Mouse (Mus musculus): ENCODE measurements at regions not wholly inside any gene's neighbourhood (a gene's known extent, or its start where the extent isn't known, plus 50 kb on each side); places are given as distances from the start of the nearest gene placed in this dataset.

- H3K9me3 ChIP-seq (replicated peaks), result no peaks in the 10 kb centered on the region
- WGBS, result 16% methylated on average over 18 of the region's 18 CpGs
- H3K4me3 ChIP-seq, result peak overlapping the region; percentile 44
- H3K4me1 ChIP-seq, result peaks cover 38% of the 10 kb centered on the region
- H3K36me3 ChIP-seq, result no peaks in the 10 kb centered on the region
- DNase-seq (ENCODE audit: low spot score), result peak; percentile 57
- H3K27me3 ChIP-seq (ENCODE audit: low read depth, poor library complexity, severe bottlenecking), result peaks cover 13% of the 10 kb centered on the region; the same call in 1 of the 2 replicates
- peak overlapping the region; percentile 74 for H3K27ac ChIP-seq
These were observed 291.3 kb downstream of the Hlx start for GRCm38 (mm10) chr1:184441005-184441557.

DNA sequence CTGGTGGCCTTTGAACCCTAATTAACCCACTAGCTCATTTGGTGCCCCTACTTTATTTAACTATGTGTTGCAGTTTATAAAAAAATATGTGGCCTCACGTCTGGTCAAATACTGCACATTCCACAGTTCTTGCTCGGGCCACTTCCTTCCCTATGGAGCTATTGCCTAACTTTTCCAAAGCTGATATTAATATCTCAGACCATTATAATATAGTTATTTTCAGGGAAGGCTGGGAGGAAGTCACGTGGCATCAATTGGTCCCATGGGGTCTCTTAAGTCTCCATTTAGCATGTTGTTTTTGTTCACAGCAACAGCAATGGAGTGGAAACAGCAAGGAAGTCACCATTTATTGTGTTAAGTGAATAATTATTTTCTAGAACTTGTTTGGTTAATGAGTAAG, 292.9 kb downstream of the Hlx start:
- Histone ChIP-seq H3K27ac (no peak overlapping the region), H3K36me3 (no peaks in the 10 kb centered on the region), H3K9me3 (replicated peaks) (no peaks in the 10 kb centered on the region), H3K4me3 (no peak overlapping the region), H3K4me1 (peaks cover 38% of the 10 kb centered on the region), H3K27me3 (ENCODE audit: low read depth, poor library complexity, severe bottlenecking) (peaks cover 7% of the 10 kb centered on the region; the same call in 1 of the 2 replicates)
- DNase-seq (ENCODE audit: low spot score), result no peak
- WGBS, result 64% methylated on average over 3 of the region's 3 CpGs

DNA sequence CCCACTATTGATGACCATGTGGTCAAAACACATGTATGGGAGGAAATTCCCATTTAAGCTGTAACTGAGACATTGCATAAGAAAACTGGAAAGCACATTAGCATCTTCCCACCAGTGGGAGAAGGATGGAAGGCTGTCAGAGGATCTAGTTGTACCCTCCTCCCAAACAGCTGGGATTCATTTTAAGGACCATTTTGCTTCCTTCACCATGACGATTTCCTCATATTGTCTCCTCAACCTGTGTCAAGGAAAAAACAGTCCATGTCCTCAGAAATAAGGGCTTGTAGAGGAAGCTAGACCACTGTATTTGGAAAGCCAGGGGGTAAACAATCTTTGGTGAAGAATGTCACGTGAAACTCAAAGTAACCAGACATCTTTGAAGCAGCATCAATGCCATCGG, 296.0 kb downstream of the Hlx start:
- no peaks in the 10 kb centered on the region for H3K27me3 ChIP-seq (ENCODE audit: low read depth, poor library complexity, severe bottlenecking)
- H3K9me3 ChIP-seq (replicated peaks), result no peaks in the 10 kb centered on the region
- no peak overlapping the region for H3K4me3 ChIP-seq
- DNase-seq (ENCODE audit: low spot score), result no peak
- no peak overlapping the region for H3K27ac ChIP-seq
- WGBS, result 85% methylated on average over 3 of the region's 3 CpGs
- no peaks in the 10 kb centered on the region for H3K36me3 ChIP-seq
- H3K4me1 ChIP-seq, result peaks cover 24% of the 10 kb centered on the region

DNA sequence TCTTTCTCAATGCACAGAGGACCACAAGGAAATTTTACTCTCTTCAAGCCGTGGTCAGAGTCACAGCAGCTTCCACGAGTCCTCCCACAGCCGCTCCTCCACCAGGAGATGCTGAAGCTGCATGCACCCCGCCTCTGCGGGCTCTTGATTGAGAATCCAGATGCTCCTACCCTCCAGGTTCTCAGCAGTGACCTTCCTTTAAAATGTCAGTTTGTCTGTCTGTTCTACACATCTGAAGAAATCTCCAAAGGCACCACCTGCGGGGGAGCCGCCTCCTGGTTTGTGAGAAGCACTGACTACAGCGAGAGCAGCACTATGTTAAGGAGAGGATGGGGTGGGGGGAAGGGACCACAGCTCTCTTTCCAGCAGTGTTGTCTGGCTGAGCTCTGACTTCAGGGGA, 303.8 kb downstream of the Hlx start:
- Histone ChIP-seq H3K4me3 (no peak overlapping the region), H3K27ac (no peak overlapping the region), H3K9me3 (replicated peaks) (no peaks in the 10 kb centered on the region), H3K36me3 (no peaks in the 10 kb centered on the region), H3K27me3 (ENCODE audit: low read depth, poor library complexity, severe bottlenecking) (peaks cover 19% of the 10 kb centered on the region; the same call in 1 of the 2 replicates), H3K4me1 (no peaks in the 10 kb centered on the region)
- 50% methylated on average over 8 of the region's 8 CpGs for WGBS
- DNase-seq (ENCODE audit: low spot score), result no peak

- H3K36me3 ChIP-seq, result no peaks in the 10 kb centered on the region
- DNase-seq (ENCODE audit: low spot score), result no peak
- 90% methylated on average over 3 of the region's 3 CpGs for WGBS
These were observed 304.4 kb downstream of the Hlx start for GRCm38 (mm10) chr1:184428035-184428434.

DNA sequence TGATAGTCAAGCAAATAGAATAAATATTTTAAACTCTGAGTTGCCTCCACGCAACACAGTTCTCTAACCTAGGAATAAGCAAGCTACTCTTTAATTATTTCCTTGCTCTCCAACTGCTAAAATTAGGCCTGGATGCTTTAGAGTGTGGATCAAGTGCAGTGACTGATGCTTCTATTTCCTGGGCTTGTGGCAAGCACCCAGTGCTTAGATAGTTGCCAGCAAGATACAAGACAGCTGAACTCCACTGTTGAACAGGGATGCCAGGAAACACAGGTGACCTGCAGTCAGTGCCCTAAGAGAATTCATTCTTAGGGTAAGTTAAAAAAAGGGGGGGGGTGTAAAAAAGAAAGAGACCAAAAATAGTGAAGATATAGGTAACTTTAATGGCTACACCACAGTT, 306.7 kb downstream of the Hlx start:
- no peaks in the 10 kb centered on the region for H3K9me3 ChIP-seq (replicated peaks)
- peaks cover 19% of the 10 kb centered on the region; the same call in 1 of the 2 replicates for H3K27me3 ChIP-seq (ENCODE audit: low read depth, poor library complexity, severe bottlenecking)
- H3K36me3 ChIP-seq, result no peaks in the 10 kb centered on the region
- no peak for DNase-seq (ENCODE audit: low spot score)
- WGBS, result 98% methylated on average over 1 of the region's 1 CpGs
- no peak overlapping the region for H3K27ac ChIP-seq
- H3K4me3 ChIP-seq, result no peak overlapping the region
- no peaks in the 10 kb centered on the region for H3K4me1 ChIP-seq

More at GRCm38 (mm10) chr1:184428035-184428434, 304.4 kb downstream of the Hlx start:
- Histone ChIP-seq H3K4me1 (no peaks in the 10 kb centered on the region), H3K4me3 (no peak overlapping the region), H3K27ac (no peak overlapping the region), H3K27me3 (ENCODE audit: low read depth, poor library complexity, severe bottlenecking) (peaks cover 19% of the 10 kb centered on the region; the same call in 1 of the 2 replicates), H3K9me3 (replicated peaks) (no peaks in the 10 kb centered on the region)

- Histone ChIP-seq H3K4me3 (no peak overlapping the region), H3K36me3 (no peaks in the 10 kb centered on the region), H3K9me3 (replicated peaks) (no peaks in the 10 kb centered on the region), H3K4me1 (no peaks in the 10 kb centered on the region), H3K27me3 (ENCODE audit: low read depth, poor library complexity, severe bottlenecking) (peaks cover 13% of the 10 kb centered on the region; the same call in 1 of the 2 replicates), H3K27ac (no peak overlapping the region)
- WGBS, result 85% methylated on average over 2 of the region's 2 CpGs
- DNase-seq (ENCODE audit: low spot score), result no peak
These were observed 308.4 kb downstream of the Hlx start for GRCm38 (mm10) chr1:184424035-184424434.

GRCm38 (mm10) chr1:184412596-184412995, 319.8 kb downstream of the Hlx start:
- no peak for DNase-seq (ENCODE audit: low spot score)
- Histone ChIP-seq H3K9me3 (replicated peaks) (no peaks in the 10 kb centered on the region), H3K27ac (no peak overlapping the region), H3K4me3 (no peak overlapping the region), H3K4me1 (0 out of 2 replicates have a peak, but pooled peaks cover 5% of the 10 kb centered on the region), H3K27me3 (ENCODE audit: low read depth, poor library complexity, severe bottlenecking) (peaks cover 9% of the 10 kb centered on the region; the same call in 1 of the 2 replicates), H3K36me3 (no peaks in the 10 kb centered on the region)
- WGBS, result 74% methylated on average over 12 of the region's 12 CpGs

- Histone ChIP-seq H3K27ac (no peak overlapping the region), H3K4me3 (no peak overlapping the region), H3K36me3 (no peaks in the 10 kb centered on the region), H3K9me3 (replicated peaks) (no peaks in the 10 kb centered on the region), H3K4me1 (0 out of 2 replicates have a peak, but pooled peaks cover 5% of the 10 kb centered on the region), H3K27me3 (ENCODE audit: low read depth, poor library complexity, severe bottlenecking) (peaks cover 13% of the 10 kb centered on the region; the same call in 1 of the 2 replicates)
- DNase-seq (ENCODE audit: low spot score), result no peak
- WGBS, result 70% methylated on average over 3 of the region's 3 CpGs
These were observed 321.4 kb downstream of the Hlx start for GRCm38 (mm10) chr1:184411066-184411465.

DNA sequence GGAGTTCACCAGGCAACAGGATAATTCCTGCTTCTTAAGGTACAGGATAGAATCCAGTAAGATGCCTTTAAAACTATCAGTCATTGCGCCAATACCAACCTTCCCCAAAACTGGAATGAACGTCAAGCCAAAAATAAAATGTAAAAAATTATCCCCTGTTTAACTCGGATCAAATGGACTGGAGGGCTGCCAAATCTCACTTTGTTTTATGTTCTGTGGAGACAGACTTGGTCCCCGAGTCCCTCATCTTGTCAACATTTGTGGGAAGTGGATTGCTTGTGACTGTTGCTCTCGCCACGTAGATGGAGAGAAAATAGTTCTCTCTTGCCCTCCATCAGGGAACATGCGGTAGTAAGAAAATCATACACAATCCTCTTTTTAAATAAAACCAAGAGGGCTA, 322.4 kb downstream of the Hlx start:
- WGBS, result 91% methylated on average over 7 of the region's 7 CpGs

GRCm38 (mm10) chr1:184402985-184403384, 329.4 kb downstream of the Hlx start:
- H3K9me3 ChIP-seq (replicated peaks), result no peaks in the 10 kb centered on the region
- peaks cover 4% of the 10 kb centered on the region; the same call in 1 of the 2 replicates for H3K4me1 ChIP-seq
- no peak overlapping the region for H3K4me3 ChIP-seq
- H3K27me3 ChIP-seq (ENCODE audit: low read depth, poor library complexity, severe bottlenecking), result peaks cover 26% of the 10 kb centered on the region
- H3K36me3 ChIP-seq, result no peaks in the 10 kb centered on the region
- no peak for DNase-seq (ENCODE audit: low spot score)
- WGBS, result 59% methylated on average over 6 of the region's 6 CpGs
- H3K27ac ChIP-seq, result no peak overlapping the region

More for the DNA sequence above, 322.4 kb downstream of the Hlx start:
- no peaks in the 10 kb centered on the region for H3K9me3 ChIP-seq (replicated peaks)
- no peak for DNase-seq (ENCODE audit: low spot score)
- no peak overlapping the region for H3K27ac ChIP-seq
- H3K36me3 ChIP-seq, result no peaks in the 10 kb centered on the region
- H3K4me1 ChIP-seq, result 0 out of 2 replicates have a peak, but pooled peaks cover 5% of the 10 kb centered on the region
- peaks cover 23% of the 10 kb centered on the region for H3K27me3 ChIP-seq (ENCODE audit: low read depth, poor library complexity, severe bottlenecking)
- no peak overlapping the region for H3K4me3 ChIP-seq

DNA sequence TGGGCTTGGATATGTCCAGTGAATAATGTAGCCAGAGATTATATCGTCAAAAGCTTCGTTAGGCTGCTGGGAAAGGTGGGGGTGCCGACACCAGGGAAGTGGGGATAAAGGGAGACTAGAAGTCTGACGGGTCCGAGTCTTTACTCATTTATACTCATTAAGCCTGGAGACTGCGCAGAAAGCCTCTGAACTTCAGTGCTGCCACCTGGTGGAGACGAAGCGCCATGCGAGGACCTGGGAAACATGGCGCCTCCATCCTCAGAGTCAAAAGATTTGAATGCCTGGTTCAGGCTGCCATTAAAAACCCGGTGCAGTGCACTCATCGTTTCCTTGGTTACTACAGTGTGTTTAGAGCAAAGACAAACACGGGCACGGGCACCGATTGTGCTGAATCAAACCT, 337.2 kb downstream of the Hlx start:
- Histone ChIP-seq H3K9me3 (replicated peaks) (no peaks in the 10 kb centered on the region), H3K27me3 (ENCODE audit: low read depth, poor library complexity, severe bottlenecking) (no peaks in the 10 kb centered on the region), H3K27ac (no peak overlapping the region), H3K4me1 (no peaks in the 10 kb centered on the region), H3K36me3 (no peaks in the 10 kb centered on the region), H3K4me3 (no peak overlapping the region)
- WGBS, result 51% methylated on average over 15 of the region's 15 CpGs
- DNase-seq (ENCODE audit: low spot score), result peak; percentile 64

DNA sequence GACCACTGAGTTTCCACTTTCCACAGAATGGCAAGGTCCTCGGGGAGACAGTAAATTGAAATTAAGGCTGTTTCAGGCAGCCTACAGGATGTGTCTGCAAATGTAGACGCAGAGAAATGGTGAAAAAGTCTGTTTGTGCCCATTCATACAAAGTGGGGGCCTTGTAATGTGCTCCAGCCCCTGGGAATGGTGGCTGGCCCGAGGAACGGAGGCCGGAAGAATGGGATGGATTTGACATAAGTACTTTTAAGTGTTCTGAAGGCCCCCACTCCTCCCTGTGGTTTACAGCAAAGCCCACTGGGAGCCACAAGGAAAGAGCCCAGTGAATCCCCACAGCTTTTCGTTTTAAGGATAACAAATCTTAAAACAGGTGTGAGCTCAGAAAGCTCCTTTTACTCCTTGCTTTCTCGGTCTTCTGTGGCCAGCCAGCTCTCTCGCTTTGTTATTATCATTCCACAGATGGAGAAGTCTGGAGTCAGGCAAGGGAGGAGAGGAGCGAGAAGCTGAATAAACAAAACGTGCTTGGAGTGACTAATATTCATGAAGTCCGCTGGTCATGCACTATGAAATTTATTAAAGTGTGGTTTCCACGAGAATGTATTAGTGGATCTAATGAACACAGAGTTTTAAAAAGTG, 337.7 kb downstream of the Hlx start:
- Histone ChIP-seq H3K4me1 (no peaks in the 10 kb centered on the region), H3K36me3 (no peaks in the 10 kb centered on the region), H3K27ac (no peak overlapping the region), H3K9me3 (replicated peaks) (no peaks in the 10 kb centered on the region), H3K4me3 (no peak overlapping the region), H3K27me3 (ENCODE audit: low read depth, poor library complexity, severe bottlenecking) (no peaks in the 10 kb centered on the region)
- 85% methylated on average over 12 of the region's 12 CpGs for WGBS
- DNase-seq (ENCODE audit: low spot score), result no peak

All from limb, embryonic 10.5 days (tissue).